Mouse (Mus musculus): ENCODE results near the gene Zfp212. TPM values are rescaled to one million over a fixed set of nuclear protein-coding genes. Genes with fewer than 3 reads are reported as not detected.
A peak's percentile ranks its signal among the peaks of the same experiment; 100 is the strongest.

The Zfp212 gene
- polyA plus RNA-seq, 1 experiment from 2014 or later: 9.9 TPM

DNA sequence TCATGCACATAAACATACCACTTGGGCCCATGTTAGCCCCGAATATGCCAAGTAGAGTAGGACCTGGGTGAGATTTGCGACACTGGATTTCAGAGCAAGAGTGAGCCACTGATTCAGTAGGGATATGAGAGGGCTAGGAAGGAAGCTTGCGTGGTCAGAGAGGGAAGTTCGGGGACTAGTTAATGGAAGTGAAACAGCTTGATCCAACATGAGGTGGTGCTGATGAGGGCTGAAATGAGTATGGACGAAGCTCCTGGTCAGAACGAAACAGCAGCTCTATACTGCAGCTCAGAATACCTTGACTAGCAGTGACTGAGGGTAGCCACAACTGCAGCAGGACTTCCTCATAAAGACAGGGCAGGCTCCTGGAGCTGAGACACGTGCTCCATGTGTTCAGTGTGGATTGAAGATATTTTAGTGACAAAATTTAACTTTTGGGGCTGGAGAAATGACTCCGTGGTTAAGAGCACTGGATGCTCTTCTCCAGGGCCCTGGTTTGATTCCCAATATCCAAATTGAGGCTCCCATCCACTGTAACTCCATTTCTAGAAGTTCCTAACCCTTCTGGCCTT, 31.4 kb upstream of the Zfp212 start:
- 88% methylated on average over 8 of the region's 8 CpGs for WGBS
- Histone ChIP-seq H3K27me3 (ENCODE audit: control insufficient read depth, insufficient read depth, low read length) (no peaks in the 10 kb centered on the region), H3K4me2 (replicated peaks; ENCODE audit: low read depth, low read length) (no peak overlapping the region), H3K27ac (ENCODE audit: low read depth, low read length) (no peak overlapping the region), H3K9me3 (ENCODE audit: control insufficient read depth, low read length) (no peaks in the 10 kb centered on the region), H3K9ac (ENCODE audit: low read depth, low read length) (no peak overlapping the region), H3K4me3 (ENCODE audit: low read depth, low read length) (no peak overlapping the region), H3K4me1 (replicated peaks; ENCODE audit: control insufficient read depth, insufficient read depth, low read length) (no peaks in the 10 kb centered on the region), H3K36me3 (ENCODE audit: control insufficient read depth, insufficient read depth, low read length) (peaks cover 21% of the 10 kb centered on the region)
- DNase-seq (ENCODE audit: low spot score): no peak
- ATAC-seq (ENCODE audit: low FRiP score): no peak

DNA sequence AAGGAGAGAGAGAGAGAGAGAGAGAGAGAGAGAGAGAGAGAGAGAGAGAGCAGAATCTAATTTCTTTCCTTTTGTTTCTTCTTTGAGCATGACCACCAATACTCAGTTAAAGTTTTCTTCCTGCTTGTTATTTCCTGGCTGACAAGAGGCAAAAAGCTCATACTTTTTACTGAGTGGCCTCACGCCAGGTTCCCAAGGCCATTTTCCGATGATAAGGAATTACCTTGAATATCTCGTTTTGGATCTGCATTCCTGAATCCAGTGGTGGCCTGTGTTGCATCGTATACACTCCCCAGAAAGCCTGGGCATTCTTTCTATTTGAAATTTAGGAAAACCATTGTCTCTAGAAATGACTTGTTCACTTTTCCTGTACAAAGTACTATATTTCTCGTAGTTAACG, 20.9 kb upstream of the Zfp212 start:
- no peaks in the 10 kb centered on the region for H3K9me3 ChIP-seq (ENCODE audit: control insufficient read depth, low read length)
- no peak overlapping the region for H3K27ac ChIP-seq (ENCODE audit: low read depth, low read length)
- H3K4me1 ChIP-seq (replicated peaks; ENCODE audit: control insufficient read depth, insufficient read depth, low read length): no peaks in the 10 kb centered on the region
- H3K4me2 ChIP-seq (replicated peaks; ENCODE audit: low read depth, low read length): no peak overlapping the region
- no peak overlapping the region for H3K9ac ChIP-seq (ENCODE audit: low read depth, low read length)
- WGBS: 96% methylated on average over 6 of the region's 6 CpGs
- DNase-seq (ENCODE audit: low spot score) (no peak), ATAC-seq (ENCODE audit: low FRiP score) (no peak)
- no peaks in the 10 kb centered on the region for H3K27me3 ChIP-seq (ENCODE audit: control insufficient read depth, insufficient read depth, low read length)
- no peak overlapping the region for H3K4me3 ChIP-seq (ENCODE audit: low read depth, low read length)
- 0 out of 2 replicates have a peak, but pooled peaks cover 4% of the 10 kb centered on the region for H3K36me3 ChIP-seq (ENCODE audit: control insufficient read depth, insufficient read depth, low read length)

DNA sequence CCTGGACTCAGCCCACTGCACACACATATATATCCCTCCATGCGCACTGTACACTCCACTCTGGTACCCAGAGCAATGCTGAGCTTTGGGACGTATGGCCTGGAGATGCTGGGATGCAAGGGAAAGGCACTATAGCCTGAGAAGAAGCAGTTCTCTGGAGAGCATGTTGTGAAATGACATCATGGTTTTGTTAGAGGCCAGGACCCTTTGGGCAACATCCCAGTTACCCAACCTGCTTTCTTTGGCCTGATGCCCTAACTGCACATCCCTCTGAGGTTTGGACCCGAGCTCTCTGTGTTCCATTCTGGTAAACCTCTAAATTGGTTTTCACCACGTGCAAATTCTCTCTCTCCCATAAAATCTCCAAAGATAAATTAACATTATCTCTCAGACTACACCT, 16.7 kb upstream of the Zfp212 start:
- H3K27ac ChIP-seq (ENCODE audit: low read depth, low read length): no peak overlapping the region
- H3K9ac ChIP-seq (ENCODE audit: low read depth, low read length): no peak overlapping the region
- ATAC-seq (ENCODE audit: low FRiP score): no peak
- 88% methylated on average over 4 of the region's 4 CpGs for WGBS
- no peak overlapping the region for H3K4me2 ChIP-seq (replicated peaks; ENCODE audit: low read depth, low read length)
- DNase-seq (ENCODE audit: low spot score): no peak
- no peaks in the 10 kb centered on the region for H3K9me3 ChIP-seq (ENCODE audit: control insufficient read depth, low read length)
- no peaks in the 10 kb centered on the region for H3K4me1 ChIP-seq (replicated peaks; ENCODE audit: control insufficient read depth, insufficient read depth, low read length)
- H3K4me3 ChIP-seq (ENCODE audit: low read depth, low read length): no peak overlapping the region
- H3K27me3 ChIP-seq (ENCODE audit: control insufficient read depth, insufficient read depth, low read length): no peaks in the 10 kb centered on the region
- peaks cover 7% of the 10 kb centered on the region; the same call in 1 of the 2 replicates for H3K36me3 ChIP-seq (ENCODE audit: control insufficient read depth, insufficient read depth, low read length)

DNA sequence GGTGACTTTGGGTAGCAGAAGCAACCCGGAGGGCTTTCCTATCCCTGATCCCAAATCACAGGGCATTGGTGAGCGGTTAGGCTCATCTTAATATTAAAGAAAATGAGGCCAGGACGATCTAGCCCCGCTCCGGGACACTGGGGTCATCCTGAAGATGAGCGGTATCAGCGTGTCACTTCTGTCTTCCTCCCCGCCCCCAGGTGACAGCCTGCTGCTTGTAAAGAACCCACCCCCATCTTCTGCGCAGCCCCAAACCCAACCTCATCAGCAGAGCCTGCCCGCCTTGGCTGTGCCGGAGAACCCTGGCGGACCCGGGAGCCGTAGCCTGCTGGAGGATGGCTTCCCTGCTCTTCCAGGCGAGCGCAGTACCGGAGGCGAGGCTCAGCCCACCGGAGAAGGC, 15.9 kb upstream of the Zfp212 start:
- H3K36me3 ChIP-seq (ENCODE audit: control insufficient read depth, insufficient read depth, low read length): peaks cover 7% of the 10 kb centered on the region; the same call in 1 of the 2 replicates
- DNase-seq (ENCODE audit: low spot score): peak; percentile 28

DNA sequence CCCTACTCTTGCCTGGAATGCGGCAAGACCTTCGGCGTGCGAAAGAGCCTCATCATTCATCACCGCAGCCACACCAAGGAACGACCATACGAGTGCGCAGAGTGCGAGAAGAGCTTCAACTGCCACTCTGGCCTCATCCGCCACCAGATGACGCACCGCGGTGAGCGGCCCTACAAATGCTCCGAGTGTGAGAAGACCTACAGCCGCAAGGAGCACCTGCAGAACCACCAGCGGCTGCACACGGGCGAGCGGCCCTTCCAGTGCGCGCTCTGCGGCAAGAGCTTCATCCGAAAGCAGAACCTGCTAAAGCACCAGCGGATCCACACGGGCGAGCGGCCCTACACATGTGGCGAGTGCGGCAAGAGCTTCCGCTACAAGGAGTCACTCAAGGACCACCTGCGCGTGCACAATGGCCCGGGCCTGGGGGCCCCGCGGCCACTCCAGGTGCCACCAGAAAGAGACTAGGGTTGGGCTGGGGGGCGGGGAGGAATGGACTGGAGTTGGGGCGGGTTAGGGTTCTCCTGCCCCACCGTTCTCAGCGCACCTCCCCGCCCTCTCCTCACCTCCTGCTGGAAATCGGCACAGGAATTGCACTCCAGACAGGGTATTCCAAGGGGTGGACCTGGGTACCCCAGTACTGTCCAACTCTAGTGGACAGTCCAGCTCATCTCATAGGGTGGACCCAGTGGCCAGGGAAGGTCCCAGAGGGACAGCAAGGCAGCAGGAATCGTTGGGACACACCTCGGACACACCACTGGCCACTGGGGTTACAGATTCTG, 15.2 kb upstream of the Zfp212 start:
- peaks cover 7% of the 10 kb centered on the region; the same call in 1 of the 2 replicates for H3K36me3 ChIP-seq (ENCODE audit: control insufficient read depth, insufficient read depth, low read length)
- ATAC-seq (ENCODE audit: low FRiP score): no peak
- H3K9me3 ChIP-seq (ENCODE audit: control insufficient read depth, low read length): no peaks in the 10 kb centered on the region

More for the DNA sequence above, 15.9 kb upstream of the Zfp212 start:
- no peak overlapping the region for H3K9ac ChIP-seq (ENCODE audit: low read depth, low read length)
- H3K4me2 ChIP-seq (replicated peaks; ENCODE audit: low read depth, low read length): no peak overlapping the region
- no peaks in the 10 kb centered on the region for H3K4me1 ChIP-seq (replicated peaks; ENCODE audit: control insufficient read depth, insufficient read depth, low read length)
- ATAC-seq (ENCODE audit: low FRiP score): no peak
- WGBS: 30% methylated on average over 19 of the region's 19 CpGs
- no peaks in the 10 kb centered on the region for H3K9me3 ChIP-seq (ENCODE audit: control insufficient read depth, low read length)
- no peak overlapping the region for H3K4me3 ChIP-seq (ENCODE audit: low read depth, low read length)
- H3K27ac ChIP-seq (ENCODE audit: low read depth, low read length): no peak overlapping the region
- H3K27me3 ChIP-seq (ENCODE audit: control insufficient read depth, insufficient read depth, low read length): no peaks in the 10 kb centered on the region

DNA sequence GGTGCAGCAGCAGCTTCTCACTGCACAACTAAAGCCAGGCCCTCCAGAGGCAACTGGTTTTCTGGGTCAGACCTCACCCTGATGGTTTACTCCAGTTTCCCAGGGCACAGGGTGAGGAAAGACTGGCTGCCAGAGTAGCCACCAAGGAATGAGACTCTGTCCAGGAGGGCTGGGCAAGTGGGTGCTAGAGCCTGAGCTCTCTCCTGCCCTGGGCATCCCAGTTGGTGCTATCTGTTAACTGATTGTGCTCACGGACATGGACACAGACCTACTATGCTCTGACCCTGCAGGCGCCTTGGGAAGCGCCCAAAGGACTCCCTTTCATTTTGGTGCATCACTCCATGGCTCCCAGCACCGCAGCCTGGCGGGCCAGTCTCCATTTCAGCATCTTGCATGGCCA, 13.9 kb upstream of the Zfp212 start:
- H3K36me3 ChIP-seq (ENCODE audit: control insufficient read depth, insufficient read depth, low read length): peaks cover 7% of the 10 kb centered on the region; the same call in 1 of the 2 replicates

More for the DNA sequence above, 15.2 kb upstream of the Zfp212 start:
- H3K4me2 ChIP-seq (replicated peaks; ENCODE audit: low read depth, low read length): no peak overlapping the region
- H3K9ac ChIP-seq (ENCODE audit: low read depth, low read length): no peak overlapping the region
- H3K4me1 ChIP-seq (replicated peaks; ENCODE audit: control insufficient read depth, insufficient read depth, low read length): no peaks in the 10 kb centered on the region
- H3K27ac ChIP-seq (ENCODE audit: low read depth, low read length): no peak overlapping the region
- H3K27me3 ChIP-seq (ENCODE audit: control insufficient read depth, insufficient read depth, low read length): no peaks in the 10 kb centered on the region
- no peak overlapping the region for H3K4me3 ChIP-seq (ENCODE audit: low read depth, low read length)
- WGBS: 57% methylated on average over 44 of the region's 44 CpGs
- DNase-seq (ENCODE audit: low spot score): peak; percentile 34

DNA sequence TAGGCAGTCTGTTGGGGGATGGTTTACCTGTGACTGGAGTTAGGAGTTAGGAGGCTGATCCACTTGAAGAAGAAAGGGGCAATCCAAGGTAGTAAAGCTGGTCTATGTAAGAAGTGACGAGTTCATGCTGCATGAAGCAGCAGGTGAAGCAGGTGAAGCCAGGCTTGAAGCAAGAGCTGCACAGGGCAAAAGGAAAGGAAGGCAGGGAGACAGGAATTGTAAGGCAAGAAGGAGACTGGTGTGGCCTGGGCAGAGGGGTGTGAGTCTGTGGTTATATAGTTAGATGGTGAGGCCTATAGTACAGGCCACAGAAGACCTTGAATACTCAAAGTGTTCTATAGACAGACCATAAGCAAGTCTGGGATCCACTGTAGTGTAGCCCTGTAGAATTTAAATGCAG, 11.3 kb upstream of the Zfp212 start:
- Histone ChIP-seq H3K4me2 (replicated peaks; ENCODE audit: low read depth, low read length) (no peak overlapping the region), H3K9ac (ENCODE audit: low read depth, low read length) (no peak overlapping the region), H3K27ac (ENCODE audit: low read depth, low read length) (no peak overlapping the region), H3K36me3 (ENCODE audit: control insufficient read depth, insufficient read depth, low read length) (peaks cover 3% of the 10 kb centered on the region; the same call in 1 of the 2 replicates), H3K4me1 (replicated peaks; ENCODE audit: control insufficient read depth, insufficient read depth, low read length) (no peaks in the 10 kb centered on the region), H3K27me3 (ENCODE audit: control insufficient read depth, insufficient read depth, low read length) (no peaks in the 10 kb centered on the region), H3K9me3 (ENCODE audit: control insufficient read depth, low read length) (no peaks in the 10 kb centered on the region), H3K4me3 (ENCODE audit: low read depth, low read length) (no peak overlapping the region)
- 92% methylated on average over 1 of the region's 1 CpGs for WGBS
- DNase-seq (ENCODE audit: low spot score): no peak
- ATAC-seq (ENCODE audit: low FRiP score): no peak

More for the DNA sequence above, 13.9 kb upstream of the Zfp212 start:
- Histone ChIP-seq H3K4me1 (replicated peaks; ENCODE audit: control insufficient read depth, insufficient read depth, low read length) (no peaks in the 10 kb centered on the region), H3K27ac (ENCODE audit: low read depth, low read length) (no peak overlapping the region), H3K4me2 (replicated peaks; ENCODE audit: low read depth, low read length) (no peak overlapping the region), H3K4me3 (ENCODE audit: low read depth, low read length) (no peak overlapping the region), H3K27me3 (ENCODE audit: control insufficient read depth, insufficient read depth, low read length) (no peaks in the 10 kb centered on the region), H3K9ac (ENCODE audit: low read depth, low read length) (no peak overlapping the region), H3K9me3 (ENCODE audit: control insufficient read depth, low read length) (no peaks in the 10 kb centered on the region)
- DNase-seq (ENCODE audit: low spot score) (no peak), ATAC-seq (ENCODE audit: low FRiP score) (no peak)
- 92% methylated on average over 5 of the region's 5 CpGs for WGBS

DNA sequence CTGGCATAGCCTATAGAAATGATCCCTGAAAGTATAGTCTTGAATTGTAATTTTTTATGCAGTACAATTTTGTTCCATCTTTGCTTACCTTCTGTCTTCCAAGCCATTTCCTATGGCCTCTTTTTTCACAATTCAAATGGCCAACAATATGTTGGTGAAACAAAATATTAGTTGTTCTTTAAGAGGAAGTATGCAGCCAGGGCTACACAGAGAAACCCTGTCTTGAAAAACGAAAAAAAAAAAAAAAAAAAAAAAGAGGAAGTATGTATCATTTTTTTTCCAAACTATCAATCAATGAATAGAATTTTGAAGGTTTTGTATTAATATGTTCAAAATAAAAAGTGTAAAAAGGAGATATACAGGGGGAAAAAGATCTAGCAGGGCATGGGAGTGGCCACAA, 8.6 kb upstream of the Zfp212 start:
- no peaks in the 10 kb centered on the region for H3K27me3 ChIP-seq (ENCODE audit: control insufficient read depth, insufficient read depth, low read length)
- 65% methylated on average over 1 of the region's 1 CpGs for whole genome bisulfite sequencing
- no peak overlapping the region for H3K4me2 ChIP-seq (replicated peaks; ENCODE audit: low read depth, low read length)
- H3K9ac ChIP-seq (ENCODE audit: low read depth, low read length): no peak overlapping the region
- no peaks in the 10 kb centered on the region for H3K36me3 ChIP-seq (ENCODE audit: control insufficient read depth, insufficient read depth, low read length)
- ATAC-seq (ENCODE audit: low FRiP score): no peak
- H3K4me1 ChIP-seq (replicated peaks; ENCODE audit: control insufficient read depth, insufficient read depth, low read length): no peaks in the 10 kb centered on the region
- no peaks in the 10 kb centered on the region for H3K9me3 ChIP-seq (ENCODE audit: control insufficient read depth, low read length)
- H3K27ac ChIP-seq (ENCODE audit: low read depth, low read length): no peak overlapping the region
- H3K4me3 ChIP-seq (ENCODE audit: low read depth, low read length): no peak overlapping the region
- no peak for DNase-seq (ENCODE audit: low spot score)

DNA sequence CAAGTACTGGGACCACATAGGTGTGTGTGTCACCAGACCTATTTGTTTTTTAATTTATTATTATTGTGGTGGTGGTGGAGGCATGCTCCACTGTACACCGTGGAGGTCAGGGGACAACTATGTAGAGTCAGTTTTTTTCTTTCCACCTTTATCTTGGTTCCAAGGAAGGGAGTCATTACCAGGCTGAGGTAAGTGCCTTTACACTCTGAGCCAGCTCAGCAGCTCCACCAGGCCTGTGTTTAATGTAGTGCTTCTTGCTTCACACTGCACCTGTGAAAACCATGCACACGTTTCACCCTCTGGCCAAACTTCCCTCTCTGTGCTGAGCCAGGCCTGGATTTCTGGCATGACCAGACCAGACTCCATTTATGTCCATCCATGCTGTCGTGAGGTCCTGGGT, 7.3 kb upstream of the Zfp212 start:
- no peak overlapping the region for H3K9ac ChIP-seq (ENCODE audit: low read depth, low read length)
- H3K27me3 ChIP-seq (ENCODE audit: control insufficient read depth, insufficient read depth, low read length): no peaks in the 10 kb centered on the region
- DNase-seq (ENCODE audit: low spot score): no peak
- WGBS: 66% methylated on average over 3 of the region's 3 CpGs
- no peaks in the 10 kb centered on the region for H3K9me3 ChIP-seq (ENCODE audit: control insufficient read depth, low read length)
- no peak overlapping the region for H3K4me3 ChIP-seq (ENCODE audit: low read depth, low read length)
- H3K27ac ChIP-seq (ENCODE audit: low read depth, low read length): no peak overlapping the region
- H3K36me3 ChIP-seq (ENCODE audit: control insufficient read depth, insufficient read depth, low read length): no peaks in the 10 kb centered on the region
- no peaks in the 10 kb centered on the region for H3K4me1 ChIP-seq (replicated peaks; ENCODE audit: control insufficient read depth, insufficient read depth, low read length)
- no peak overlapping the region for H3K4me2 ChIP-seq (replicated peaks; ENCODE audit: low read depth, low read length)
- no peak for ATAC-seq (ENCODE audit: low FRiP score)

Data from hindbrain, embryonic 11.5 days (tissue).